Mouse (Mus musculus) liver, embryonic 15.5 days (tissue): ENCODE measurements around the gene Sycp1. TPM values are rescaled to one million over a fixed set of nuclear protein-coding genes. Genes with fewer than 3 reads are reported as not detected.

Source experiments
- ATAC-seq: fragments of 200-750 bp; cut with Nextera tagmentation; 2 replicates; pipeline ENCODE4 v1.8.0; 2017; ENCODE audit warnings: moderate number of reproducible peaks, mild to moderate bottlenecking, moderate library complexity; ENCODE audit not compliant: insufficient read depth
- H3K27ac ChIP-seq: fragments of 300-500 bp; sonication (generic); replicated peaks from 2 replicates; pipeline ENCODE4 v1.5.1; 2015; ENCODE audit warnings: mild to moderate bottlenecking, inconsistent platforms
- H3K27me3 ChIP-seq: fragments of 300-500 bp; sonication (generic); 2 replicates; pipeline ENCODE4 v1.6.1; 2015; ENCODE audit warnings: mild to moderate bottlenecking, inconsistent platforms
- H3K36me3 ChIP-seq: fragments of 300-500 bp; sonication (generic); replicated peaks from 2 replicates; pipeline ENCODE4 v1.6.1; 2015; ENCODE audit warnings: moderate library complexity, mild to moderate bottlenecking, inconsistent platforms
- H3K4me1 ChIP-seq: fragments of 300-500 bp; sonication (generic); replicated peaks from 2 replicates; pipeline ENCODE4 v1.6.1; 2015; ENCODE audit warnings: inconsistent platforms
- H3K4me2 ChIP-seq: fragments of 300-500 bp; sonication (generic); 2 replicates; pipeline ENCODE4 v1.6.1; 2015; ENCODE audit warnings: moderate library complexity, mild to moderate bottlenecking, inconsistent platforms
- H3K4me3 ChIP-seq: fragments of 300-500 bp; sonication (generic); replicated peaks from 2 replicates; pipeline ENCODE4 v1.5.1; 2015; ENCODE audit warnings: mild to moderate bottlenecking, inconsistent platforms
- H3K9ac ChIP-seq: fragments of 300-500 bp; sonication (generic); 2 replicates; pipeline ENCODE4 v1.6.1; 2015; ENCODE audit warnings: moderate library complexity, mild to moderate bottlenecking, inconsistent platforms
- H3K9me3 ChIP-seq: fragments of 300-500 bp; sonication (generic); replicated peaks from 2 replicates; pipeline ENCODE4 v1.6.1; 2016; ENCODE audit warnings: inconsistent platforms
- WGBS: fragments of 180-500 bp; shearing (Covaris S2); methylation state at CpG from one replicate; pipeline ENCODE4 v1.1.7; 2015; ENCODE audit warnings: mixed read lengths; ENCODE audit not compliant: insufficient replicate concordance; 5-methylcytosine and 5-hydroxymethylcytosine counted together
- polyA plus RNA-seq: library from polyadenylated mRNA; unstranded; fragments of >200 nt; fragmentation: Nextera tagmentation; extraction: Ambion mirVana; gene quantifications from 2 replicates; pipeline ENCODE4 v1.2.1, GENCODE M21; 2015

Gene Sycp1
- not detected in 2 replicates for polyA plus RNA-seq

GRCm38 (mm10) chr3:102935451-102936354 is at the start of gene Sycp1:
Sycp1 (minus strand) TSS chr3:102936100.
- 86% methylated on average over 78 of the region's 78 CpGs for WGBS
- Histone ChIP-seq H3K36me3 (no peaks in the 10 kb centered on the region), H3K4me1 (no peaks in the 10 kb centered on the region), H3K27me3 (no peaks in the 10 kb centered on the region), H3K4me3 (no peak within 1 kb of the TSS), H3K27ac (no peak within 1 kb of the TSS), H3K9ac (no peak within 1 kb of the TSS), H3K4me2 (no peak within 1 kb of the TSS), H3K9me3 (0 out of 2 replicates have a peak, but pooled peaks cover 4% of the 10 kb centered on the region)
- ATAC-seq: no peak

DNA sequence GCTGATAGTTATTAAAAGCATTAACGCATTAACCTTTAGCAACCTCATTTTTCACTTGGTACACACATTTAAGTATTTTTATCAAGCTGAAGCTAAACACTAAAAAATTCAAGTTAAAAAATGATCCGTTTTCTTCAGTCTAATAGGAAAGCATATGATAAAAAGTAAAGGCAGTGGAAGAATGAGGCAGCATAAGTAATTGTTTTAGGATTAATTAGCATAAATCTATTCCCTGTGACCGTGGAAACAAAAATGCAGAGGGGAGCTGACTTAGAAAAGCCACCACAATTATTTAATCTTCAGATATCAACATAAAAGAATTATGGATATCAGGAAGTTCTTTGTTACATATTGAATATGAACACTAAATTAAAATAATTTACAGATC is 44.4 kb upstream of the Sycp1 start:
- no peak for ATAC-seq

GRCm38 (mm10) chr3:102979550-102980348 is 43.8 kb upstream of the Sycp1 start:
- no peak overlapping the region for H3K4me3 ChIP-seq
- no peaks in the 10 kb centered on the region for H3K27me3 ChIP-seq
- H3K9ac ChIP-seq: no peak overlapping the region
- WGBS: 47% methylated on average over 10 of the region's 10 CpGs
- ATAC-seq: no peak
- H3K4me1 ChIP-seq: no peaks in the 10 kb centered on the region; the same call in 1 of the 2 replicates
- H3K27ac ChIP-seq: no peak overlapping the region
- no peak overlapping the region for H3K4me2 ChIP-seq
- no peaks in the 10 kb centered on the region for H3K9me3 ChIP-seq
- no peaks in the 10 kb centered on the region for H3K36me3 ChIP-seq

More for the DNA sequence above, 44.4 kb upstream of the Sycp1 start:
- H3K36me3 ChIP-seq: no peaks in the 10 kb centered on the region
- H3K4me2 ChIP-seq: no peak overlapping the region
- H3K9me3 ChIP-seq: no peaks in the 10 kb centered on the region
- H3K27ac ChIP-seq: no peak overlapping the region
- 54% methylated on average over 3 of the region's 3 CpGs for WGBS
- H3K4me3 ChIP-seq: no peak overlapping the region
- no peak overlapping the region for H3K9ac ChIP-seq
- H3K27me3 ChIP-seq: no peaks in the 10 kb centered on the region
- no peaks in the 10 kb centered on the region; the same call in 1 of the 2 replicates for H3K4me1 ChIP-seq

DNA sequence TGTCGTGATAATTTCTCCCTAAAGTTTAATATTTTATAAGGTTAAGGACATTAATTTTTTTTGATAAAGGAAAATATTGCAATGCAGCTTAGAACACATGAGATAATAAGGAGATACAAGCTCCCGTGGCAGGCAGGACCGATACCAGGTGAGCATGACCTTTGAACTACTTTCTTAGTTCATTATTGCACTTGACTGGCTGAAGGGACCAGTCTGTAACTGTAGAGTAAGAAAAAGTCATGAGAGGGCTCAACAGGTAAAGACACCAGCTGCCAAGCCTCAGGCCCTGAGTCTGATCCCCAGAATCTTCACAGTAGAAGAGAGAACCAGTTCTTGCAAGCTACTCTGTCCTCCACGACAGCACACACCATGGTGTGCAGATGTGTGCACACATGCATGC is 41.0 kb upstream of the Sycp1 start:
- Histone ChIP-seq H3K9me3 (no peaks in the 10 kb centered on the region), H3K4me2 (no peak overlapping the region), H3K27me3 (no peaks in the 10 kb centered on the region), H3K36me3 (no peaks in the 10 kb centered on the region), H3K4me1 (no peaks in the 10 kb centered on the region; the same call in 1 of the 2 replicates), H3K4me3 (no peak overlapping the region), H3K9ac (no peak overlapping the region), H3K27ac (no peak overlapping the region)
- 56% methylated on average over 4 of the region's 4 CpGs for WGBS
- ATAC-seq: no peak

DNA sequence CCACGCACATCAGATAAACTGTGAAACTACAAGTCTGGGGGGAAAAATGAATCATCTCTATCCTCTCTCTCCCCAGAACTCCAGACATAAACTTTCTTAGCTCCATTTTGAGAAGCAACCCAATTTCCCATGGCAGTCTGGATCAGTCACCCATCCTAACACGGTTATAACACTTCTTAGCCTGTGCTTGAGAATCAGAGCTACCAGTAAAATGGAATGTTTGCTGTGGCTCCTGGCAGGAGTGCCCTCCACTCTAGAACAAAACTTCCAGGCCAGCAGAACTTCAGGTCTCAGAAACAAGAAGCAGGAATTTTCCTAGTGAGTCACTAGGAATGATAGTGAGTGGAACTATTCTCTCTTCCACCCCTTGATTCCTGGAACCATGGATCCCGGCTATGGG is 34.6 kb upstream of the Sycp1 start:
- no peak overlapping the region for H3K27ac ChIP-seq
- H3K4me1 ChIP-seq: no peaks in the 10 kb centered on the region
- H3K4me2 ChIP-seq: no peak overlapping the region
- no peak overlapping the region for H3K4me3 ChIP-seq
- H3K9ac ChIP-seq: no peak overlapping the region
- no peaks in the 10 kb centered on the region for H3K36me3 ChIP-seq
- 56% methylated on average over 3 of the region's 3 CpGs for WGBS
- no peaks in the 10 kb centered on the region for H3K9me3 ChIP-seq
- no peak for ATAC-seq
- H3K27me3 ChIP-seq: no peaks in the 10 kb centered on the region

- no peaks in the 10 kb centered on the region for H3K36me3 ChIP-seq
- no peak overlapping the region for H3K9ac ChIP-seq
- 68% methylated on average over 9 of the region's 9 CpGs for WGBS
- H3K4me1 ChIP-seq: no peaks in the 10 kb centered on the region
- no peak overlapping the region for H3K4me2 ChIP-seq
- no peak for ATAC-seq
- no peaks in the 10 kb centered on the region for H3K9me3 ChIP-seq
- no peak overlapping the region for H3K4me3 ChIP-seq
- H3K27ac ChIP-seq: no peak overlapping the region
- no peaks in the 10 kb centered on the region for H3K27me3 ChIP-seq
These were observed 34.2 kb upstream of the Sycp1 start for GRCm38 (mm10) chr3:102970067-102970466.

- no peak within 1 kb of the TSS for H3K27ac ChIP-seq
- no peak within 1 kb of the TSS for H3K9ac ChIP-seq
- H3K4me1 ChIP-seq: no peaks in the 10 kb centered on the region
- 32% methylated on average over 3 of the region's 3 CpGs for WGBS
- no peak for ATAC-seq
- no peak within 1 kb of the TSS for H3K4me2 ChIP-seq
- H3K4me3 ChIP-seq: no peak within 1 kb of the TSS
- no peaks in the 10 kb centered on the region for H3K27me3 ChIP-seq
- H3K9me3 ChIP-seq: no peaks in the 10 kb centered on the region
- no peaks in the 10 kb centered on the region for H3K36me3 ChIP-seq
These were observed 28.1 kb upstream of the Sycp1 start, which contains the start of gene Nr1h5 for GRCm38 (mm10) chr3:102964033-102964432. Nr1h5 (minus strand) TSS chr3:102964133.

DNA sequence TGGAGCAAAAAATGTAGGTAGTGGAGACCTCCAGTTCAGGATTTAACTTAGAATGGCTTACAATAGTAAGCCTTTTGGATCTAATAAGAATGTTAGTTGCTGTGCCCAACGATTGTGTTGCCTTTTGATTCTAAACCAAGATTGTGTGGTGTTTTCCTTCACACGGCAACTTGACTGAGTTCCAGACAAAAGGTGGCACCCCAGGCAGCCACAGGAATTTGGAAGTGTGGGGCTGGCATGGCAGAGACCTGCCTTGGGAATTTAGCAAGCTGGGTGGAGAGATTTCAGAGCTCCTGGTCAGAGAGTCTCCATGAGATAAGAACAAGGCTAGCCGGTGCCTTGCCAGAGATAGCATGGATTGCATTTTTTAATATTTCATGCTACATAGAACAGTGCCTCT is 19.7 kb upstream of the Sycp1 start:
- no peak overlapping the region for H3K4me3 ChIP-seq
- H3K4me1 ChIP-seq: no peaks in the 10 kb centered on the region
- H3K4me2 ChIP-seq: no peak overlapping the region
- WGBS: 44% methylated on average over 3 of the region's 3 CpGs
- no peak overlapping the region for H3K27ac ChIP-seq
- H3K36me3 ChIP-seq: no peaks in the 10 kb centered on the region
- no peaks in the 10 kb centered on the region for H3K27me3 ChIP-seq
- no peak overlapping the region for H3K9ac ChIP-seq
- no peak for ATAC-seq
- H3K9me3 ChIP-seq: no peaks in the 10 kb centered on the region

DNA sequence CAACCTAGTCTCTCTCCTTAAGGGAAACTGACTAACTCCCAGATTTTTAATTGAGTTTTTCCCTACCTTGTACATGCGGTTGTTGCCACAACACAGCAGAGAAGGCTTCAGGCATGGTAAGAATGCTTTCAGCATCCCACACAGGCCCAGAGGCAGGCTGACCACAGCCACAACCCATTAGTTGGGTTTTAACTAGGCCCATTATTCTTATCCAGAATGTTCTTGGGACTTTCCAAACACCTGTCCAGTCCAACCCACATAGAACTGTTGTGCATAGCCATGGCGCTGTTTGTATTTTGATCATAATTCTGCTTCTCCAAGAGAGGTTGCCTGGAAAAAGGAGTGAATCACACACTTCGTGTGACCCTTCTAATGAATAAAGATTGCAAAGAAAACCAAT is 19.2 kb upstream of the Sycp1 start:
- Histone ChIP-seq H3K27me3 (no peaks in the 10 kb centered on the region), H3K4me3 (no peak overlapping the region), H3K36me3 (no peaks in the 10 kb centered on the region), H3K9ac (no peak overlapping the region), H3K4me2 (no peak overlapping the region), H3K9me3 (no peaks in the 10 kb centered on the region), H3K27ac (no peak overlapping the region), H3K4me1 (no peaks in the 10 kb centered on the region)
- WGBS: 67% methylated on average over 3 of the region's 3 CpGs
- ATAC-seq: no peak

- 74% methylated on average over 12 of the region's 12 CpGs for WGBS
- Histone ChIP-seq H3K4me3 (no peak overlapping the region), H3K9me3 (no peaks in the 10 kb centered on the region), H3K4me2 (no peak overlapping the region), H3K9ac (no peak overlapping the region), H3K27me3 (no peaks in the 10 kb centered on the region), H3K36me3 (no peaks in the 10 kb centered on the region), H3K4me1 (no peaks in the 10 kb centered on the region), H3K27ac (no peak overlapping the region)
- ATAC-seq: no peak
These were observed 18.6 kb upstream of the Sycp1 start for GRCm38 (mm10) chr3:102954476-102954875.

GRCm38 (mm10) chr3:102946861-102947260 is 11.0 kb upstream of the Sycp1 start:
- H3K9ac ChIP-seq: no peak overlapping the region
- H3K27ac ChIP-seq: no peak overlapping the region
- H3K36me3 ChIP-seq: no peaks in the 10 kb centered on the region
- no peaks in the 10 kb centered on the region for H3K4me1 ChIP-seq
- no peak overlapping the region for H3K4me2 ChIP-seq
- no peaks in the 10 kb centered on the region for H3K27me3 ChIP-seq
- no peak for ATAC-seq
- no peak overlapping the region for H3K4me3 ChIP-seq
- 44% methylated on average over 5 of the region's 5 CpGs for WGBS
- H3K9me3 ChIP-seq: no peaks in the 10 kb centered on the region
